Comparison of ENCODE assay signal across 8 mouse cellular contexts in genomic region chr2:70661715-70662495, GRCm38 (mm10). TPM values are rescaled to one million over a fixed set of nuclear protein-coding genes. Genes with fewer than 3 reads are reported as not detected.
A peak's percentile ranks its signal among the peaks of the same experiment; 100 is the strongest.
DNase-seq lines count a peak whose midpoint lies in the region; ATAC-seq and TF ChIP-seq lines count a peak whose summit lies in the region.

Gene Gm26558 (minus strand): TSS chr2:70662108.

- H3K4me3 ChIP-seq in heart, embryonic 13.5 days: peak within 1 kb of the TSS; percentile 82
- peak within 1 kb of the TSS; percentile 82 for H3K4me3 ChIP-seq in cerebellum, adult 2 months (replicated peaks; ENCODE audit: insufficient read depth, low read depth, low read length)
- H3K4me3 ChIP-seq in limb, embryonic 15.5 days: peak within 1 kb of the TSS; percentile 95
- peak within 1 kb of the TSS; percentile 99 for H3K4me3 ChIP-seq in midbrain, postnatal 0 days (ENCODE audit: low read depth, low read length)

- peak within 1 kb of the TSS; percentile 96 for H3K9ac ChIP-seq in heart, embryonic 13.5 days
- peak within 1 kb of the TSS; percentile 94 for H3K9ac ChIP-seq in limb, embryonic 15.5 days
- peak within 1 kb of the TSS; percentile 94 for H3K9ac ChIP-seq in midbrain, postnatal 0 days (replicated peaks; ENCODE audit: low read length, poor library complexity, severe bottlenecking)

- no peak for TF ChIP-seq POLR2A in cerebellum, adult 2 months (IDR thresholded peaks at IDR 0.05; ENCODE audit: borderline replicate concordance, insufficient read depth, low read length)

- H3K4me1 ChIP-seq in heart, embryonic 13.5 days: peaks cover 19% of the 10 kb centered on the region
- H3K4me1 ChIP-seq in cerebellum, adult 2 months (ENCODE audit: control insufficient read depth, insufficient read depth, low read length): no peaks in the 10 kb centered on the region
- H3K4me1 ChIP-seq in limb, embryonic 15.5 days: peaks cover 18% of the 10 kb centered on the region
- no peaks in the 10 kb centered on the region for H3K4me1 ChIP-seq in midbrain, postnatal 0 days (ENCODE audit: insufficient read depth, low read length)

- H3K27ac ChIP-seq in heart, embryonic 13.5 days (replicated peaks): peak within 1 kb of the TSS; percentile 96
- peak within 1 kb of the TSS; percentile 31; the same call in 1 of the 2 replicates for H3K27ac ChIP-seq in cerebellum, adult 2 months (ENCODE audit: insufficient read depth, low read length)
- H3K27ac ChIP-seq in limb, embryonic 15.5 days: peak within 1 kb of the TSS; percentile 95
- peak within 1 kb of the TSS; percentile 89 for H3K27ac ChIP-seq in midbrain, postnatal 0 days (ENCODE audit: low read depth, low read length)

- TF ChIP-seq CTCF in cerebellum, adult 2 months (IDR thresholded peaks at IDR 0.05; ENCODE audit: borderline replicate concordance, insufficient read depth, low read depth, low read length): no peak
- TF ChIP-seq CTCF in midbrain, postnatal 0 days (IDR thresholded peaks at IDR 0.05): no peak

- ATAC-seq in heart, embryonic 13.5 days (ENCODE audit: extremely low read depth, insufficient number of reproducible peaks, low FRiP score, low TSS enrichment): peak; percentile 78
- ATAC-seq in CD4-positive, CD25-positive, alpha-beta regulatory T cell, adult 4 months: peak; percentile 36
- peak; percentile 18 for ATAC-seq in granulocyte monocyte progenitor cell, adult 5-6 weeks (replicated peaks; ENCODE audit: poor library complexity, severe bottlenecking)
- ATAC-seq in limb, embryonic 15.5 days (ENCODE audit: insufficient number of reproducible peaks, low FRiP score, low TSS enrichment, low read depth): no peak
- peak; percentile 74; the same call in 1 of the 2 replicates for ATAC-seq in midbrain, postnatal 0 days (ENCODE audit: low FRiP score)

- WGBS in heart, embryonic 13.5 days: under 1% methylated on average over 54 of the region's 54 CpGs
- under 1% methylated on average over 53 of the region's 54 CpGs for WGBS in cerebellum, adult 2 months
- under 1% methylated on average over 53 of the region's 54 CpGs for WGBS in limb, embryonic 15.5 days
- WGBS in midbrain, postnatal 0 days: under 1% methylated on average over 48 of the region's 54 CpGs

- peak within 1 kb of the TSS; percentile 83 for H3K4me2 ChIP-seq in heart, embryonic 13.5 days
- H3K4me2 ChIP-seq in limb, embryonic 15.5 days: peak within 1 kb of the TSS; percentile 74
- H3K4me2 ChIP-seq in midbrain, postnatal 0 days (ENCODE audit: low read depth, low read length, poor library complexity, severe bottlenecking): peak within 1 kb of the TSS; percentile 80

- DNase-seq in heart, adult 11 months: no peak
- no peak for DNase-seq in cerebellum, adult 2 months
- DNase-seq in midbrain, postnatal 0 days (ENCODE audit: low spot score): no peak
- DNase-seq in retina, embryonic 14.5 days (ENCODE audit: low spot score): no peak

- H3K27me3 ChIP-seq in heart, embryonic 13.5 days (replicated peaks): peaks cover 12% of the 10 kb centered on the region; the same call in 1 of the 2 replicates
- no peaks in the 10 kb centered on the region for H3K27me3 ChIP-seq in cerebellum, adult 2 months (ENCODE audit: control insufficient read depth, insufficient read depth, low read length)
- H3K27me3 ChIP-seq in limb, embryonic 15.5 days: no peaks in the 10 kb centered on the region
- H3K27me3 ChIP-seq in midbrain, postnatal 0 days (ENCODE audit: insufficient read depth, low read length): no peaks in the 10 kb centered on the region

- H3K9me3 ChIP-seq in heart, embryonic 13.5 days: no peaks in the 10 kb centered on the region
- H3K9me3 ChIP-seq in limb, embryonic 15.5 days: no peaks in the 10 kb centered on the region
- H3K9me3 ChIP-seq in midbrain, postnatal 0 days (ENCODE audit: low read length): no peaks in the 10 kb centered on the region

- peaks cover 20% of the 10 kb centered on the region for H3K36me3 ChIP-seq in heart, embryonic 13.5 days
- no peaks in the 10 kb centered on the region for H3K36me3 ChIP-seq in limb, embryonic 15.5 days
- no peaks in the 10 kb centered on the region for H3K36me3 ChIP-seq in midbrain, postnatal 0 days (ENCODE audit: insufficient read depth, low read length)

RNA-seq across cellular contexts. Expression of gene Gm26558, which starts in this region (rescaled TPM):
- polyA plus RNA-seq in heart, embryonic 13.5 days (2015; fragmentation: Nextera tagmentation; extraction: Ambion mirVana): 2.0 and 2.3 TPM in 2 replicates
- polyA plus RNA-seq in CD4-positive, CD25-positive, alpha-beta regulatory T cell, adult 4 months (2017; shearing (Covaris generic)): not detected
- 0.43 and 0.52 TPM in 2 replicates for polyA plus RNA-seq in cerebellum, adult 2 months (2012; rRNA removed)
- not detected in 2 replicates for total RNA-seq in granulocyte monocyte progenitor cell, adult 5-6 weeks (2014; fragmentation: Nextera tagmentation)
- total RNA-seq in granulocyte monocyte progenitor cell, adult 5-6 weeks (2017): 0.46 TPM in 1 of 2 replicates, not detected in the other
- polyA plus RNA-seq in limb, embryonic 15.5 days (2015; fragmentation: Nextera tagmentation; extraction: Ambion mirVana): 3.6 and 5.9 TPM in 2 replicates
- total RNA-seq in midbrain, postnatal 0 days (2014; rRNA removed): 1.6 and 1.8 TPM in 2 replicates
- polyA plus RNA-seq in midbrain, postnatal 0 days (2015; fragmentation: Nextera tagmentation; extraction: Ambion mirVana): 4.0 and 6.5 TPM in 2 replicates

Comparison
In these comparisons a context has a peak if more than half of its experiments do, and no peak if none do; other contexts are left out.
1. Peak in ATAC-seq in CD4-positive, CD25-positive, alpha-beta regulatory T cell, adult 4 months; RNA of the gene not detected or under 1 TPM.
2. Peak in ATAC-seq in granulocyte monocyte progenitor cell, adult 5-6 weeks; RNA of the gene not detected or under 1 TPM.
3. H3K27ac ChIP-seq: peak in every context shown above with its lines; median percentile 96 in heart, embryonic 13.5 days; 95 in limb, embryonic 15.5 days; 89 in midbrain, postnatal 0 days; 31 in cerebellum, adult 2 months.